Mouse (Mus musculus) MN1 (cell line): ENCODE data around the gene Dock1.

ENCODE experiments used
- DNase-seq: peaks from one replicate; pipeline ENCODE4 v3.0.0-alpha.2; 2016; ENCODE audit warnings: low spot score

Dock1 gene

GRCm38 (mm10) chr7:134670312-134671002 is at the start of gene Dock1:
Dock1 (plus strand) TSS chr7:134670654.
- no peak for DNase-seq

DNA sequence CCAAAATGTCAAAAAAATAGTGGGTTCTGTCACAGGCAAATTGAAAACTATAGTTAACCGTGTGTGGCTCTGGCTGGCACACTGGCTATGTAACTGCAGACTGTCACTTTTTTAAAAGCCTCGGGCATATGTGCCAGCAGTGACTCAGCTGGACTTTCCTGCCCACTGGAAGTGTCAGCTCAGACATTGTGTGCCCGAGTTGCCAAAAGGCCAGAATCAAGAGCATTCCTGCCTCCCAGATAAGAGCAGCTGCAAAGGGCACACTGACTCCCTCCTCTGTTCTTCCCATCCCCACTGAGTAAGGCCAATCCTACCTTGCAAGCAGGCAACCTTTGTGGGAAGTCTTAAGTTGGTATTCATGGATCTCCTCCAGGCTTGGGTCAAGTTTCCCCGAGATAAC is 42.5 kb upstream of the Dock1 start:
- DNase-seq = no peak

DNA sequence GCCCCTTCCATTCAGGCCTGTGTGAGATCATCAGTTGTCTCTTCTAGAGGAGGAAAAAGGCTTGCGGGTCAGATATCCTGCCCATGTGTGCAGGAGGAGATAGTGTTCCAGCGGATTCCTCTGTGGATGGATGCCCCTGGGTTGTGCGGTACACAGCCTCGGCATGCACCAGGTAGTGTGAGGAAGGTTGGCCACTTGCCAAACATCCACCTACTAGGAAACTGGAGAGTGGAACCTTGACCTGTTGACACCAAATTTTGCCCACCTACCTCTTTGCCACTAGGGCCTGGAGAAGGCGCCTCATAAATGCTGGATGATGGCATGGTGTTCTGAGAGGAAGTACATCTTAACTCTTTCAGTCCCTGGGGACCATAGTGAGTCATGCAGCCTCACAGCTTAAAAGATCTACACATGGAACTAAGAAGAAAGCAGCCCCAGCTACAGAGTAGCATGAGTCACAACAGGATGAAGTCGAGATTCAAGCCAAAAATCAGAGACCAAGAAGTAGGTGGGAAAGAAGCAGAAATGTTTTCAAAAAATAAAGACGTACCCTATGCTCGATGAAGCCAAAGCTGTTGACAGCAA is 20.1 kb upstream of the Dock1 start:
- DNase-seq = no peak

- DNase-seq = no peak
Observed at GRCm38 (mm10) chr7:134651071-134651470, 19.4 kb upstream of the Dock1 start.

GRCm38 (mm10) chr7:134663241-134663640 is 7.2 kb upstream of the Dock1 start:
- DNase-seq = no peak

DNA sequence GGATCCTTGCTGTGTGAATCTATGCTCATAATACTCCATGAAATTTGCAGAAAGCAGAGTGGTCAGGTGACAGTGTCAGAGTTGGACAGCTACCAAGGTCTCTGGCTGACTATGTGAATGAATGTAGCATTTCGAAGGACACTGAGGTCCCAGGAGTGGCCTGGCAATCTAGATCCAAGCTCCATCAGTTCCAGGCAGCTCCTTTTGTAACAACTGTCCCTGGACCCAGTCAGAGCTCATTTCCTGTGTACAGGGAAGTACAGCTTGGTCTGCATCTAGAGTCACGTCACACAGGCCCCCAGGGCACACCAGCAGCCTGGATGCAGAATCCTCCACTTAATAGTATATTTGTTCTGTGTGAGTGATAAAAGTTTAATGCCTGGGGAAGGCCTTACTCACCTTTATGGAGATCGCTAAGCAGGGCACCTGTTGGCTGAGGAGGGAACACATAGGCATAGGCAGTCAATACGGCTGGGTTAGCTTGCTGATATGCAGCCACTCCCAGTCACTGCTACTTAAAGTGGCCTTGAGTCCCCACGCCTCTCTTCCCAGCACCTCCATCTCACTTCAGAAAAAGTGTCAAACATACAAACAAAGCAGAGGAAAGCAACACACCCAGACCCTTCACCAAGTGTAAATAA is 4.7 kb upstream of the Dock1 start:
- no peak for DNase-seq

GRCm38 (mm10) chr7:134667271-134667702 is 3.2 kb upstream of the Dock1 start:
- no peak for DNase-seq

GRCm38 (mm10) chr7:134669474-134670311 is 761 bp upstream of the Dock1 start:
- no peak for DNase-seq

DNA sequence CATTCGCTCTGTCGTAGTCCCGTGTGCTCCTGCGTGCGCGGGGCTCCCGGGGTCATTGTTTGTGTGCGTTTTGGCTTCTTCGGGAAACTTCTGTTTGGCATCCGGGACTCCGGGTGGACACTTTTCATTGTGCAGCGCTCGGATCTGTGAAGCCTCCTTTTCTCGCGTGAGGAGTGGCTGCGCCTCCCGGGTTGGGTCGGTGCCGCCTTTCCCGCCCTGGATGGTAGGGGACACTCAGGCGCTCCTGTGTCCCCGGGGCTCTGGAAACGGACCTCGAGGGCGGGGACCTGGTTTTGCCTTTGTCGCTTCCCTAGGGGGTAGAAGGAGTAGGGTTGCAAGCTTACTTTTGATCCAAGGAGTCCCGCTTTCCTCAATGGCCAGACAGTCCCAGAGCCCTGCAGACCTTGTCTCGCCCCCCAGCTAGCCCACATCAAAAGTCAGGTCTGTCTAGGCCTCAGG is 578 bp downstream of the Dock1 start:
- no peak for DNase-seq

GRCm38 (mm10) chr7:134671467-134671901 is 1.0 kb downstream of the Dock1 start:
- DNase-seq = no peak

GRCm38 (mm10) chr7:134673135-134673534 is 2.7 kb downstream of the Dock1 start:
- DNase-seq = no peak

GRCm38 (mm10) chr7:134673952-134674351 is 3.5 kb downstream of the Dock1 start:
- no peak for DNase-seq

- no peak for DNase-seq
Observed at GRCm38 (mm10) chr7:134677852-134678251, 7.4 kb downstream of the Dock1 start.

DNA sequence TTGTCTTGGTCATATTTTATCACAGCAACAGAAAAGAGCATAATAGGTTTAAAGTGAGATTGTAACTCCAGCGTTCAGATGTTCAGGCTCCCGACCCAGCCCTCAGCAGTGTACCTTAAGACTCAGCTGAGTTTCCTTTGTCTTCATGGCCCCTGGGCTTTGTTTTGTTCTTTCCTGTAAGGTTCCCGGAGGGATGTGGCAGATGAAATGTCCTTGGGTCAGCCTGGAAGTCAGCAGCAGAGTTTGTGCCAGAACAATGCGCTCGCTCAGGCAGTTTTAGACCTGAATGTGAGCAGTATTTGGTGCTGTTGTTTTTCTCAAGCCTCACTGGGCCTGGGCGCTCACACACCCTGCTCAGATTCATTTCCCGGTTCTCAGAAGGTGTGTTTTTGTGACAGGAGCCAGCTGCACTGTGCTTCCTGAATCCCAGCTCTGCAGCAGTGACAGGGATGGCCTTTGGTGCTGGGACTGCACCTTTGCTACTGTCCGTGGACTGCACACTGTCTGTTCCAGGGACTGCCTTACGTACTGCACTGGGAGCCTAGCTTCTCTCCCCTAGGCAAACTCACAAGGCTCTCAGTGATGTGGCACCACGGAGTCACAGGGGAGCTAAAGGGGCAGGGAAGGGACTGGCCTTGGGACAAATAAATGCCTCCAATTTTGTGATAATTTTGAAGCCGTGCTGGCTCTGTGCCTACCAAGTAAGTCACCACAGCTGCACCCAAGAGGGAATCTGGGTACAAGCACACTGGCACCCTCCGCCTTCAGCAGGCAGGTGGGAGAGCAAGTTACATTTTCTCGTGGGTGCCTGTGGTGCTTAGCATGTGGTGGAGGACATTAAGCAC is 9.1 kb downstream of the Dock1 start:
- no peak for DNase-seq

GRCm38 (mm10) chr7:134680161-134680560 is 9.7 kb downstream of the Dock1 start:
- no peak for DNase-seq

DNA sequence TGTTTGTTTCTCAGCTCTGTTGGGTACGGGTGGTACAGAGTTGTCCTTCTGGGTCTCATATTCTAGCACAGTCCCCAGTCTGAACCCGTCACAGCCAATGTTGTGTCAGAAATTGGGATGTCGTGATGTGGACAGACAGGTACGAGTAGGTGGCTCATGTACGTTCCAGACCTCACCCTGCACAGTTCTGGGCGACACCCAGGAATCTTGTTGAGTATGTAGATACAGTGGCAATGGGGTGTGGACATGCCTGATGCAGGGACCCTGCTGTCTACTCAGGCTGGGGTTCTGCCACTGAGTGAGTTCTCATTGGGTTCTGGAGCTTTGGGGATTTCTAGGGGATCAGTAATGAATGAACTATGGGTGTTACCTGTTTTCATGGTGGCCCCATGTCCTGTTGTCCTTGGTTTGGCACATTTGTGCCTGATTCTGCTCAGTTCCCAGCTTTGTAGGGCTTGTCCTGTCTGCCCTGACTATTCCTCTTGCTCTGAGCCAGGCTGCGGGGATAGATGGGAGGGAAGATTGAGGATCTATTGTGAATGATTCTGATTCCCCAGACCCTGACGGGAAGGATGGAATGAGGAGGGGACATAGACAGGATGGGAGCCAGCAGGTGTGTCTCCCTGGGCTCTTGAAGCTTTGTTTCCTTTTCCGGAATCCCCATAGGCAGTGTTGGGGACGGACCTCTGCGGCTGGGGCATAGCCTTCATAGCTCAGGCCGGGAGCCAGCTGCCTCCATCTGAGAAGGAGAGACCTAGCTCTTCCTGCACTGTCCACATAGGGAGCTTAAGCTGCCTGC is 11.5 kb downstream of the Dock1 start:
- no peak for DNase-seq

DNA sequence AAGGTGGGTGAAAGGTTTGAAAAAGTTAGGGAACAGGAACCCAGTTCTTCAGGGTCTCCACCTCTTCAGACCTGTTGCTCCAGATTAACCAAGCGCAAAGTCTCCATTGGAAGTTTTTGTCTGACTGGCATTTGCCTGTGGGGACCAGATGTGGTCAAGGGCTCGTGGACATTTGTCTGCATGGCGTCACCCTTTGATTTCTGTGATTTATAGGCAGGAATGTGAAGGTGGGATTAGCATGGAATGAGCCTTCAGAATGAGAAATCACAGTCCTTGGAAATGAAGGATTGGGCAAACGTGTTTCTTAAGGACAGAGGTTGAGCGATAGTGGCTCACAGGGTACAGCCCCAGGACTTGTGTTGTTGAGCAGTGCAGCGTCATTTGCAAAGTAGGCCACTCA is 17.9 kb downstream of the Dock1 start:
- DNase-seq = no peak

GRCm38 (mm10) chr7:134690118-134690517 is 19.7 kb downstream of the Dock1 start:
- no peak for DNase-seq

DNA sequence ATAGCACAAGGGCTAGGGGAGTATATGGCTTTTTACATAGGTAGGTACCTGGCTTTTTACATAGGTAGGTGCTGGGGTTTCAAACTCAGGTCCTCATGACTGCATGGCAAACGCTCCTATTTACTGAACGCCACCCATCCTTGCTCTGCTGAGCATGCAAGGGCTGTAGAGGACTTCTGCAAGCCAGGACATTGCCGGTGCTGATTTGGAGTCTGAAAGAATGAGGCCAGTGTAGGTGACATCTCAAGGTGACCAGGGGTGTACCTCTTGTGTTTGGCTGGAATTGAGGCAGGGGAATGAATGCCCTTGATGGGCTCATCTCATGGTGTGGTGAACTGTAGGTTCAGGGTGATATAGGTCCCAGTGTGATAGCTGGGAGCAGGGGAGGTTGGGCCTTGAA is 20.4 kb downstream of the Dock1 start:
- no peak for DNase-seq

DNA sequence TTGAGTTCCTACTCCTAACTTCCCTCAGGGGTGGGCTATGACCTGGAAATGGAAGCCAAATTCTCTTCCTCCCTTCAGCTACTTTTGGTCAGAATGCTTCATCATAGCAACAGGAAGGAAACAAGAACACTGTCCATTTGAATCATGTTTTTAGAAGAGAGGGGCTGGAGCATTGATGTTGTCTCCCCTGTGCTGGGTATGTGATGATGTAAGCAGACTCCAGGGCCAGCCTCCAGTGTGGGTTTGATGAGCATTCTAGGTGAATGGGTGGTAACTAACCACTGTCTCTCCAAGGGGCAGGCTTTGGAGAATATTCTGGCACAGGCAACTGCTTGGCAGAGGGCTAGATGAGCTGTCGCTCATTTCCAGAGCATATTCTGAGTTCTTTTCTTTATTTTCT is 22.9 kb downstream of the Dock1 start:
- no peak for DNase-seq

DNA sequence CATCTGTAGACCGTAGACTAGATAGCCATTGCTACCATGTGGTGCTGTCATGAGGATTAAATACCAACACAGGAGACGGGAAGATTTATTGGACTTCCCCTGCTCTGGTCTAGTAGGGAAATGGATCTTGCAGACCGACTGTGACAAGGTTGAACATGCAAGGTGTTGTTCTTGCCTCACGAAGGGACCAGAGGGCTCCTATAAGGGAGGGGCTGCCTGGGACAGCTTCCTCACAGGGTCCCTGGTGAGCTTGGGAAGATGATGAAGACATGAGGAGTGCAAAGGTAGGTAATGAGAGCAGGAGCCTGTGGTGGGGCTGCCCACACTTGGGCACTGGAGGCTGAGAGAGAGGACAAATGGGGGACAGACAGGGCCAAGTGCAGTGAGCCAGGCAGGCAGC is 25.0 kb downstream of the Dock1 start:
- no peak for DNase-seq
